Mouse (Mus musculus) stomach, embryonic 14.5 days (tissue): ENCODE data around the gene Fermt3. TPM values are rescaled to one million over a fixed set of nuclear protein-coding genes. Genes with fewer than 3 reads are reported as not detected.

Experiments
- ATAC-seq: fragments of 200-750 bp; cut with Nextera tagmentation; 2 replicates; pipeline ENCODE4 v1.8.0; 2017; ENCODE audit warnings: low read depth, moderate TSS enrichment; ENCODE audit not compliant: insufficient number of reproducible peaks, insufficient read depth, low FRiP score
- H3K27ac ChIP-seq: fragments of 300-500 bp; sonication (generic); 2 replicates; pipeline ENCODE4 v1.5.1; 2014; ENCODE audit warnings: mild to moderate bottlenecking, low read length, moderate library complexity, mixed read lengths
- H3K27me3 ChIP-seq: fragments of 300-500 bp; sonication (generic); 2 replicates; pipeline ENCODE4 v1.6.1; 2014; ENCODE audit warnings: low read length, control low read depth, mixed read lengths; ENCODE audit not compliant: control insufficient read depth, insufficient read depth
- H3K36me3 ChIP-seq: fragments of 300-500 bp; sonication (generic); 2 replicates; pipeline ENCODE4 v1.6.1; 2014; ENCODE audit warnings: mild to moderate bottlenecking, control low read depth, low read length, moderate library complexity, mixed read lengths; ENCODE audit not compliant: control insufficient read depth, insufficient read depth
- H3K4me1 ChIP-seq: fragments of 300-500 bp; sonication (generic); 2 replicates; pipeline ENCODE4 v1.6.1; 2014; ENCODE audit warnings: low read length, control low read depth, mixed read lengths; ENCODE audit not compliant: control insufficient read depth, insufficient read depth
- H3K4me2 ChIP-seq: fragments of 300-500 bp; sonication (generic); replicated peaks from 2 replicates; pipeline ENCODE4 v1.6.1; 2014; ENCODE audit warnings: low read depth, low read length, control low read depth
- H3K4me3 ChIP-seq: fragments of 300-500 bp; sonication (generic); 2 replicates; pipeline ENCODE4 v1.5.1; 2014; ENCODE audit warnings: low read depth, low read length, control low read depth
- H3K9ac ChIP-seq: fragments of 300-500 bp; sonication (generic); replicated peaks from 2 replicates; pipeline ENCODE4 v1.6.1; 2014; ENCODE audit warnings: low read depth, mild to moderate bottlenecking, control low read depth, low read length, moderate library complexity, mixed read lengths
- H3K9me3 ChIP-seq: fragments of 300-500 bp; sonication (generic); 2 replicates; pipeline ENCODE4 v1.6.1; 2016; ENCODE audit warnings: low read depth, low read length, control low read depth; ENCODE audit not compliant: control insufficient read depth
- WGBS: fragments of 180-500 bp; shearing (Covaris S2); extraction: QIAGEN DNeasy Blood & Tissue Kit; methylation state at CpG from one replicate; pipeline ENCODE4 v1.1.7; 2014; 5-methylcytosine and 5-hydroxymethylcytosine counted together
- polyA plus RNA-seq: library from polyadenylated mRNA; unstranded; fragments of >200 nt; fragmentation: Nextera tagmentation; extraction: Ambion mirVana; gene quantifications from 2 replicates; pipeline ENCODE4 v1.2.1, GENCODE M21; 2014

Gene Fermt3
- polyA plus RNA-seq, 1 experiment from 2014 or later = 8.2 TPM

DNA sequence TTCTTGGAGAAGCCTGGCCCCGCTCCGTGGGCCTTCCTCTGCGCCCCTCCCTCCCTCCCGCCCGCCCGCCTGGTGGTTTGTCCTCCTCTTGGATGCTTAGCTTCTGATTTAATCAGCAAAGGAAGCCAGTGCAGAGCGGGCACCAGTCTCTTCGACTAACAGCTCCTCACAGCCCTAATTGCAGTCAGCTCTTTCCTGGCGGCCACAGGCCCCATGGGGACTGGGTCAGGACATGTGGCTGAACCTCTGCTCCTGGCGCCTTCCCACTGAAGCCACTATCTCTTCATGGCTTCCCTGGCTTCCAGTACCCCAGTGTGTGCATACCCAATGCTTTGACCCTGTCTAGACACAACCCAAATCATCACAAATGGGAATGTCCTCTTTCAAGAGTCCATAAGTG, 62.8 kb downstream of the Fermt3 start:
- Histone ChIP-seq H3K36me3 (peaks cover 69% of the 10 kb centered on the region), H3K27me3 (no peaks in the 10 kb centered on the region), H3K9ac (no peak overlapping the region), H3K4me3 (no peak overlapping the region), H3K4me1 (peaks cover 12% of the 10 kb centered on the region), H3K4me2 (no peak overlapping the region), H3K27ac (no peak overlapping the region), H3K9me3 (no peaks in the 10 kb centered on the region)
- 80% methylated on average over 10 of the region's 10 CpGs for WGBS
- ATAC-seq = no peak

DNA sequence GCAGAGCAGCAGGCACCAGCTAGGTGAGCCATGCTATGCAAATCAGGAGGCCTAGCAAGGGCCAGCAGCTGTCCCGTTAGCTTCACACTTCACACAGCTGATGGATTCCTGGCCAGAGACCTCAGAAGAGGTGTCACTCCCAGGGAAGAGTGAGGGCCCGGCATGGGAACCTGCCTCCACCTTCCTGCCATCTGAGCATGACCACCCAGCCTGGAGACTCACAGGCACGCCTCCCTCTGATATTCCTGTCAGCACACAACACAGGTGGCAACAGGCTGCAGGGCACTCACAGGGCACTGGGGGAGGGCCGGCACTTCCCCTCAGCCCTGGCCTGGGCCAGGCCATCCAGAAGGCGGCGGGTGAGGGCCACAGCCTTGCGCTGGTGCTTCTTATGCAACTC, 63.8 kb downstream of the Fermt3 start:
- Histone ChIP-seq H3K4me1 (peaks cover 12% of the 10 kb centered on the region), H3K27ac (no peak overlapping the region), H3K4me2 (no peak overlapping the region), H3K27me3 (no peaks in the 10 kb centered on the region), H3K4me3 (no peak overlapping the region), H3K36me3 (peaks cover 65% of the 10 kb centered on the region), H3K9ac (no peak overlapping the region), H3K9me3 (no peaks in the 10 kb centered on the region)
- 68% methylated on average over 7 of the region's 7 CpGs for WGBS
- no peak for ATAC-seq

GRCm38 (mm10) chr19:6954046-6954445, 65.2 kb downstream of the Fermt3 start:
- no peak for ATAC-seq
- H3K27ac ChIP-seq = no peak overlapping the region
- H3K4me3 ChIP-seq = no peak overlapping the region
- WGBS = 48% methylated on average over 9 of the region's 9 CpGs
- H3K4me1 ChIP-seq = peaks cover 20% of the 10 kb centered on the region
- H3K4me2 ChIP-seq = no peak overlapping the region
- H3K36me3 ChIP-seq = peaks cover 53% of the 10 kb centered on the region
- no peak overlapping the region for H3K9ac ChIP-seq
- H3K9me3 ChIP-seq = no peaks in the 10 kb centered on the region
- no peaks in the 10 kb centered on the region for H3K27me3 ChIP-seq

DNA sequence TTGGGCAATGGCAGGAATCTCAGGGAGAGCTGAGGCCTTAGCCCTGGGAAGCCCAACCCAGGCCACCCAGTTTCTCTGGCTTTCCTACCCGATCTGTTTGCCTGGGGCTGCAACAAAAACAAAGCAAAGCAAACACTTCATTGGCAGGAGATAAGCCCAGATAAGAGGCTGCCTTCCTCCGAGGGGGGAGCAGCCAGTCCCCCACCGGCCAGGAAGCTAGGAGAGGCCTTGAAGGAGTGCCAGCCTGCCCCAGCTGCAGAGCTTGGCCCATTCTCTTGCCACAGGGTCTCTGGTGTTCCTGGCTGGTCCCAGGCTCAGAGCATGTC, 66.6 kb downstream of the Fermt3 start:
- H3K27ac ChIP-seq = peak overlapping the region; percentile 97
- ATAC-seq = peak; percentile 33
- 12% methylated on average over 3 of the region's 3 CpGs for WGBS
- no peak overlapping the region for H3K9ac ChIP-seq
- H3K27me3 ChIP-seq = no peaks in the 10 kb centered on the region
- peak overlapping the region; percentile 93 for H3K4me2 ChIP-seq
- H3K4me1 ChIP-seq = peaks cover 20% of the 10 kb centered on the region
- H3K9me3 ChIP-seq = no peaks in the 10 kb centered on the region
- peaks cover 39% of the 10 kb centered on the region for H3K36me3 ChIP-seq
- H3K4me3 ChIP-seq = no peak overlapping the region; the same call in 1 of the 2 replicates

DNA sequence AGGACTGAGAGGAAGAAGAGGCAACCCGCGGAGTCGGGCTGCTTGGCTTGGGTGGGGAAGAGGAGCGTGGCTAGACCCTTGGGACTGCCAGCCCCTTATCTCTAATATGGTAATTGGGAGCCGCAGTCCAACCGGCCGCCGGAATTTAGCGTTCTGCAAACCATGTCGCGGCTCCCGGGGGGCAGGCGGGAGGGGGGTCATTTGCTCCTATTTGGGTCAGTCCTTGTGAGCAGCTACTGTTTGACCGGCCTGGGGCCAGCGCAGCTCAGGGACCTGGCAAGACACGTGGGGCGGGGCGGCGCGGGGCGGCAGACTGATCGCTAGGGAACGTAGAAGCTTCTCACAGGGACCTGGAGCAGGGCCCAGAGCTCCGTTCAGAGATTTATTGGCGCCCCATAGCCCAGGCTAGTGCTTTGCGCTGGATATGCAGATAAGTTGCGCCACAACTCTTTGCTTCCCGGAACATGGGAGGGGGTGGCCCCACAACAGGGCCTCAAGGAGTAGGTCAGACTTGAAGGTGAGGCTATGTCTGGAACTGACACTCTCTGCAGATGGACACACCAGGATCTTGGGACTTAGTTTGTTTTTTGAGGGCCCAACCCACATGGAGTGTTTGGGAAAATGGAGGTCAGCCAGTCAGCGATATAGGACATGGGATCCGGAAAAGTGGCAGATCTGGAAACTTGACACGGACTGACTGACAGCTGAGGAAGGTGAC, 67.1 kb downstream of the Fermt3 start:
- Histone ChIP-seq H3K36me3 (peaks cover 35% of the 10 kb centered on the region), H3K4me1 (peaks cover 20% of the 10 kb centered on the region), H3K4me2 (peak overlapping the region; percentile 93), H3K4me3 (peak overlapping the region; percentile 57), H3K27ac (peak overlapping the region; percentile 97), H3K9ac (peak overlapping the region; percentile 61), H3K27me3 (no peaks in the 10 kb centered on the region), H3K9me3 (no peaks in the 10 kb centered on the region)
- peak; percentile 30 for ATAC-seq
- 2% methylated on average over 31 of the region's 31 CpGs for WGBS

DNA sequence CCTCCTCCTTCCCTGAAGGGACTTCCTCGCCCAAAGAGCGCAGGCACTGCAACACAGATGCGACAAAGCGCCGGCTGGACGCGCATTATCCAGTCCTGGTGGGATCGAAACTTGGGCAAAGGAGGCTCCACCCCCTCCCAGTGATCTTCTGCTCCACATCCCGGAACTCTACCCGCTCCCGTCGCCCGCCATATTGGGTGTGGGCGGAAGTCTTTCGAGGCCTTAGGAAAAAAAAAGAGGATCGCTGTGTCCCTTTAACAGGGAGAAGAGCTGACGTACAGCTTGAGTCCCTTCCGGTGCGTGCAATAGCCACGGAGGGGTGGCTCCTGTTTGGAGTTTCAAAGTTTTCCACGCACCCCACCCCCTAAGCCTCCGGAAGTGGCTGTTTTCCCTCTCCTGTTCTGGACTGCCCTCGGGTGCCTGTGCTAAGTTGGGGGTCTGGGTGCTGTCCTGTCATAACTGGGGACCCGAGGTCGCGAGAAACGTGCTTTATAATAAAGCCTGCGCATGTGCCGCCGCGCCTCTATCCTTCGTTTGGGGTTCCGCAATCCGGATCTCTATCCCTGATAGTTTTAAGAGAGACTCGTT, 67.8 kb downstream of the Fermt3 start:
- Histone ChIP-seq H3K27ac (peak overlapping the region; percentile 97), H3K4me2 (peak overlapping the region; percentile 93), H3K27me3 (no peaks in the 10 kb centered on the region), H3K4me3 (peak overlapping the region; percentile 57), H3K4me1 (peaks cover 20% of the 10 kb centered on the region), H3K9ac (peak overlapping the region; percentile 61), H3K9me3 (no peaks in the 10 kb centered on the region), H3K36me3 (peaks cover 29% of the 10 kb centered on the region)
- ATAC-seq = peak; percentile 72
- 0% methylated on average over 35 of the region's 35 CpGs for WGBS

DNA sequence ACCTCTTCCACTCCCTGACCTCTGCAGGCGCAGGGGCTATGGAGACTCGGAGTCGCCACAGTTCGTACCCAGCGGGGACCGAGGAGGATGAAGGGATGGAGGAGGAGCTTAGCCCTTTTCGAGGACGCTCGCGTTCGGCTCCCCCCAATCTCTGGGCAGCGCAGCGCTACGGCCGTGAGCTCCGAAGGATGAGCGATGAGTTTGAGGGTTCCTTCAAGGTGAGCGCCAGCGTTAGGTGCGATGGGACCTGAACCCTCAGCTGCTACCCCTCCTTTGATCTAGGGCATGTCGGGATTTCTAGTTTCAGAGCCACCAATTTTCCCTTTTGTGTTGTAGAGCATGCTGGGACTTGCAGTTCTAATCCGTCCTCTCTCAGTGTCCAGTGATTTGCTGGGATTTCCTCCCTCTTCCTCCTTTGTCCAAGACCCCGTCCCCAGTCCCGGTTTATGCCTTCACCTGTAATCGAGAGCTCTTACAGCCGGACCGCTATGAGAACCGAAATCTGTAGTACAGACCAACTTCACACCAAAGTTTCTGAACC, 68.6 kb downstream of the Fermt3 start:
- peaks cover 20% of the 10 kb centered on the region for H3K4me1 ChIP-seq
- peak overlapping the region; percentile 93 for H3K4me2 ChIP-seq
- no peaks in the 10 kb centered on the region for H3K9me3 ChIP-seq
- no peaks in the 10 kb centered on the region for H3K27me3 ChIP-seq
- H3K4me3 ChIP-seq = peak overlapping the region; percentile 57
- H3K9ac ChIP-seq = peak overlapping the region; percentile 61
- under 1% methylated on average over 28 of the region's 28 CpGs for WGBS
- peaks cover 21% of the 10 kb centered on the region for H3K36me3 ChIP-seq
- H3K27ac ChIP-seq = peak overlapping the region; percentile 97
- 0 out of 2 replicates have a peak, but pooled peaks have one; percentile 3 for ATAC-seq

- peak overlapping the region; percentile 97; the same call in 1 of the 2 replicates for H3K27ac ChIP-seq
- peak overlapping the region; percentile 61; the same call in 1 of the 2 replicates for H3K9ac ChIP-seq
These were observed 69.3 kb downstream of the Fermt3 start for GRCm38 (mm10) chr19:6949951-6950350.

More at GRCm38 (mm10) chr19:6949951-6950350, 69.3 kb downstream of the Fermt3 start:
- Histone ChIP-seq H3K36me3 (peaks cover 14% of the 10 kb centered on the region; the same call in 1 of the 2 replicates), H3K4me2 (peak overlapping the region; percentile 93), H3K4me3 (peak overlapping the region; percentile 57), H3K27me3 (no peaks in the 10 kb centered on the region), H3K9me3 (no peaks in the 10 kb centered on the region), H3K4me1 (peaks cover 20% of the 10 kb centered on the region)
- WGBS = 55% methylated on average over 5 of the region's 5 CpGs
- ATAC-seq = no peak
